Mouse (Mus musculus) intestine, embryonic 16.5 days (tissue): ENCODE measurements around the gene Cacna1c. TPM values are rescaled to one million over a fixed set of nuclear protein-coding genes. Genes with fewer than 3 reads are reported as not detected.
A peak's percentile ranks its signal among the peaks of the same experiment; 100 is the strongest.

Experiments used
- ATAC-seq: fragments of 200-750 bp; cut with Nextera tagmentation; 2 replicates; pipeline ENCODE4 v1.8.0; 2017; ENCODE audit warnings: moderate TSS enrichment, moderate library complexity
- H3K27ac ChIP-seq: fragments of 300-500 bp; sonication (generic); 2 replicates; pipeline ENCODE4 v1.5.1; 2014; ENCODE audit warnings: mild to moderate bottlenecking, low read length
- H3K27me3 ChIP-seq: fragments of 300-500 bp; sonication (generic); replicated peaks from 2 replicates; pipeline ENCODE4 v1.6.1; 2014; ENCODE audit warnings: low read length, control low read depth, mixed read lengths; ENCODE audit not compliant: control insufficient read depth, insufficient read depth
- H3K36me3 ChIP-seq: fragments of 300-500 bp; sonication (generic); 2 replicates; pipeline ENCODE4 v1.6.1; 2014; ENCODE audit warnings: low read length, control low read depth; ENCODE audit not compliant: control insufficient read depth, insufficient read depth
- H3K4me1 ChIP-seq: fragments of 300-500 bp; sonication (generic); 2 replicates; pipeline ENCODE4 v1.6.1; 2014; ENCODE audit warnings: low read length, control low read depth, mixed read lengths; ENCODE audit not compliant: control insufficient read depth, insufficient read depth
- H3K4me2 ChIP-seq: fragments of 300-500 bp; sonication (generic); 2 replicates; pipeline ENCODE4 v1.6.1; 2014; ENCODE audit warnings: low read depth, low read length, control low read depth
- H3K4me3 ChIP-seq: fragments of 300-500 bp; sonication (generic); 2 replicates; pipeline ENCODE4 v1.5.1; 2014; ENCODE audit warnings: mild to moderate bottlenecking, low read length
- H3K9ac ChIP-seq: fragments of 300-500 bp; sonication (generic); 2 replicates; pipeline ENCODE4 v1.6.1; 2014; ENCODE audit warnings: low read depth, low read length
- H3K9me3 ChIP-seq: fragments of 300-500 bp; sonication (generic); 2 replicates; pipeline ENCODE4 v1.6.1; 2016; ENCODE audit warnings: low read length, control low read depth; ENCODE audit not compliant: control insufficient read depth
- WGBS: fragments of 180-500 bp; shearing (Covaris S2); extraction: QIAGEN DNeasy Blood & Tissue Kit; methylation state at CpG from one replicate; pipeline ENCODE4 v1.1.7; 2014; 5-methylcytosine and 5-hydroxymethylcytosine counted together
- polyA plus RNA-seq: library from polyadenylated mRNA; unstranded; fragments of >200 nt; fragmentation: Nextera tagmentation; extraction: Ambion mirVana; gene quantifications from 2 replicates; pipeline ENCODE4 v1.2.1, GENCODE M21; 2015

The Cacna1c gene
- polyA plus RNA-seq, 1 experiment from 2014 or later: 1.8 TPM

GRCm38 (mm10) chr6:118639816-118640215, 556.4 kb downstream of the Cacna1c start:
- WGBS: 26% methylated on average over 2 of the region's 2 CpGs
- Histone ChIP-seq H3K4me3 (no peak overlapping the region), H3K9ac (no peak overlapping the region), H3K4me1 (no peaks in the 10 kb centered on the region), H3K27me3 (no peaks in the 10 kb centered on the region), H3K9me3 (peaks cover 7% of the 10 kb centered on the region; the same call in 1 of the 2 replicates), H3K27ac (no peak overlapping the region), H3K36me3 (no peaks in the 10 kb centered on the region), H3K4me2 (no peak overlapping the region)
- no peak for ATAC-seq

DNA sequence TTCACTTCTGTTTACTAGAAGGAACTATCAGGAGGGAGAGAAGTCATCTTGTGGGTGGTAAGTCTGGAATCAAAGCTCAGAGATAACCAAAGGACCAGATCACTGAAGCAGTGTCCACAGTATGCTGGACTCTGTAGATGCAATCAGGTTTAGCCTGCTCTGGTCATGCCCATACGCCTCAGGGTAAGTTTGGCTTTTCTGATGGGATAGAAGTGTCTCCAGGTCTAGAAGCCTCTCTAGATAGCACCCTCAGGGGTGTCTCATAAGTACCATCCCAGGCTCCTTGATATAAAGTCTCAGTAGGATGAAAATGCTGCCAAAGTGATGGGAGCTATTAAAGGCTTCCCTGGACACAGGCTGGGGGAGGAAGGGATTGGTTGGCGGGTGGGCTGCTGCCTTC, 557.3 kb downstream of the Cacna1c start:
- Histone ChIP-seq H3K9ac (no peak overlapping the region), H3K4me2 (no peak overlapping the region), H3K4me3 (no peak overlapping the region)

DNA sequence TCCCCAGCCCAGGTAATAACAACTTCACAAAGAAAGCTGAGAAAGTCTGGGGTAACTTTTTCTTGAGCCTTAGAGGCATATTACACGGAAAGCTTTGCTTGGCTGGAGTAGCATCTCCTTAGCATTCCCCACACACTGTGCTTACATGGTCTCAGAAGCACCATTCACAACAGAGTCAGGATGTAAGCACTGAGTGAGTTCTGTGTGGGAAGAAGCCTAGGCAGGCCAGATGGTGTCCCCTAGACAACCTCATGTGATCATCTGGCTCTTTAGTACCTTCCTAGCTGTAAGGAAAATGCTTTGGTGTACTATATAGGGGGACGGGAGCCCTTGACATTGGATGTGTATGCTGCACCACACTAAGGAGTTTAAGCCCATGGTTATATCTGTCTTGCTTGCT, 563.7 kb downstream of the Cacna1c start:
- H3K9me3 ChIP-seq: peaks cover 7% of the 10 kb centered on the region; the same call in 1 of the 2 replicates
- no peak overlapping the region for H3K4me3 ChIP-seq
- no peaks in the 10 kb centered on the region for H3K36me3 ChIP-seq
- H3K27me3 ChIP-seq: no peaks in the 10 kb centered on the region
- WGBS: 82% methylated on average over 2 of the region's 2 CpGs
- H3K9ac ChIP-seq: no peak overlapping the region
- H3K27ac ChIP-seq: no peak overlapping the region
- H3K4me2 ChIP-seq: no peak overlapping the region
- ATAC-seq: no peak
- H3K4me1 ChIP-seq: no peaks in the 10 kb centered on the region

More for the DNA sequence above, 557.3 kb downstream of the Cacna1c start:
- Histone ChIP-seq H3K36me3 (no peaks in the 10 kb centered on the region), H3K9me3 (peaks cover 7% of the 10 kb centered on the region; the same call in 1 of the 2 replicates), H3K4me1 (no peaks in the 10 kb centered on the region), H3K27me3 (no peaks in the 10 kb centered on the region), H3K27ac (no peak overlapping the region)
- ATAC-seq: no peak
- WGBS: 88% methylated on average over 2 of the region's 2 CpGs

GRCm38 (mm10) chr6:118630006-118630405, 566.2 kb downstream of the Cacna1c start:
- H3K4me3 ChIP-seq: no peak overlapping the region
- no peaks in the 10 kb centered on the region for H3K27me3 ChIP-seq
- no peak for ATAC-seq
- H3K27ac ChIP-seq: no peak overlapping the region
- no peaks in the 10 kb centered on the region for H3K36me3 ChIP-seq
- H3K9ac ChIP-seq: no peak overlapping the region
- no peak overlapping the region for H3K4me2 ChIP-seq
- WGBS: 79% methylated on average over 4 of the region's 4 CpGs
- H3K4me1 ChIP-seq: no peaks in the 10 kb centered on the region
- H3K9me3 ChIP-seq: no peaks in the 10 kb centered on the region

DNA sequence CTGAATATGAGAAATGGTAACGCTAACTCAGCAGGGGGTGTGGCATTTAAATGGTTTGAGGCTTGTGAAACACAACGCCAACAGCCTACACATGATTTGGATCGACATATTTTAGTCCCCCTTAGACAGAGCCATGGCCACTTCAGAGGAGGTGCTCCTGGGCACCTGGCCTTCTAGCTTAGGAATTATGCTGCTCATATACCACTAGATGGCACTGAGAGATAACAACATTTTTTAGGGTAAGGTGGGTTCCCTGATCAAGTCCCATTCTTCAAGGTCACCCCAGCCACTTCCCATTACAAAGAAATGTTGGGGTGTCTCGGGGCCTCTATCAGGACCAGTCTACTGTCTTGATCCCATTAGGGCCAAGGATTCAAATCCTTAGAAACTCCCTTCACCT, 570.0 kb downstream of the Cacna1c start:
- no peak for ATAC-seq
- no peaks in the 10 kb centered on the region; the same call in 1 of the 2 replicates for H3K4me1 ChIP-seq
- no peaks in the 10 kb centered on the region for H3K27me3 ChIP-seq
- WGBS: 57% methylated on average over 4 of the region's 4 CpGs
- no peaks in the 10 kb centered on the region for H3K36me3 ChIP-seq
- no peak overlapping the region for H3K4me2 ChIP-seq
- H3K4me3 ChIP-seq: no peak overlapping the region
- no peak overlapping the region for H3K9ac ChIP-seq
- H3K27ac ChIP-seq: no peak overlapping the region
- no peaks in the 10 kb centered on the region for H3K9me3 ChIP-seq

DNA sequence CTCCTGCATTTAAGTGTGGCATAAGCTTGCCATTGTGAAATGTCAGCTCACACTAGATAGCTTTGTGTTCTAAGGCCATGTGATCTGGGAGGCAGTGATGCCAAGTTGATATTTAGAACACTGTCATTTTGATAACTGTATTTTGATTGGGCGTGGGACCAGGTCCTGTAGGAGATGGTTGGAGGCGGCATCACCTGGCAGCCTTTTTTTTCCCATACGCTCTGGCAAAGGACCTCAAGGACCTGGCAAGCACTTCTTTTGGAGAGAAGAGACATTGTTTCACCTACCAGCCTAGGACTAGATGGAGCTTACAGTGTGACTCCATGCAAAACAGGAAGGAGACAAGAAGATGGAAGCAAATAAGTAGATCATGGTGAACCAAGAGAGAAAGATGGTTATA, 572.6 kb downstream of the Cacna1c start:
- 89% methylated on average over 3 of the region's 3 CpGs for WGBS
- ATAC-seq: no peak
- no peak overlapping the region for H3K4me3 ChIP-seq
- no peaks in the 10 kb centered on the region; the same call in 1 of the 2 replicates for H3K4me1 ChIP-seq
- H3K27ac ChIP-seq: no peak overlapping the region
- H3K9me3 ChIP-seq: no peaks in the 10 kb centered on the region
- H3K4me2 ChIP-seq: no peak overlapping the region
- no peaks in the 10 kb centered on the region for H3K27me3 ChIP-seq
- no peaks in the 10 kb centered on the region for H3K36me3 ChIP-seq
- no peak overlapping the region for H3K9ac ChIP-seq

- Histone ChIP-seq H3K9ac (no peak overlapping the region), H3K9me3 (no peaks in the 10 kb centered on the region), H3K27me3 (no peaks in the 10 kb centered on the region), H3K27ac (no peak overlapping the region), H3K4me1 (no peaks in the 10 kb centered on the region; the same call in 1 of the 2 replicates), H3K4me2 (no peak overlapping the region), H3K36me3 (no peaks in the 10 kb centered on the region), H3K4me3 (no peak overlapping the region)
- peak; percentile 84 for ATAC-seq
- 40% methylated on average over 7 of the region's 7 CpGs for WGBS
These were observed 574.4 kb downstream of the Cacna1c start for GRCm38 (mm10) chr6:118621866-118622265.

- no peak for ATAC-seq
- 89% methylated on average over 3 of the region's 3 CpGs for WGBS
- H3K36me3 ChIP-seq: no peaks in the 10 kb centered on the region
These were observed 574.8 kb downstream of the Cacna1c start for GRCm38 (mm10) chr6:118621406-118621805.

GRCm38 (mm10) chr6:118608906-118609305, 587.3 kb downstream of the Cacna1c start:
- H3K4me2 ChIP-seq: no peak overlapping the region
- H3K27ac ChIP-seq: no peak overlapping the region
- ATAC-seq: no peak
- no peak overlapping the region for H3K4me3 ChIP-seq
- no peaks in the 10 kb centered on the region for H3K27me3 ChIP-seq
- H3K9ac ChIP-seq: no peak overlapping the region
- H3K9me3 ChIP-seq: no peaks in the 10 kb centered on the region
- no peaks in the 10 kb centered on the region for H3K36me3 ChIP-seq
- 82% methylated on average over 6 of the region's 6 CpGs for WGBS
- no peaks in the 10 kb centered on the region for H3K4me1 ChIP-seq

More at GRCm38 (mm10) chr6:118621406-118621805, 574.8 kb downstream of the Cacna1c start:
- Histone ChIP-seq H3K4me2 (no peak overlapping the region), H3K9me3 (no peaks in the 10 kb centered on the region), H3K9ac (no peak overlapping the region), H3K27ac (no peak overlapping the region), H3K27me3 (no peaks in the 10 kb centered on the region), H3K4me3 (no peak overlapping the region), H3K4me1 (no peaks in the 10 kb centered on the region; the same call in 1 of the 2 replicates)

GRCm38 (mm10) chr6:118605974-118606373, 590.2 kb downstream of the Cacna1c start:
- H3K9ac ChIP-seq: no peak overlapping the region
- no peak for ATAC-seq
- 66% methylated on average over 7 of the region's 7 CpGs for WGBS
- no peak overlapping the region for H3K27ac ChIP-seq
- no peak overlapping the region for H3K4me2 ChIP-seq
- no peaks in the 10 kb centered on the region for H3K9me3 ChIP-seq
- H3K27me3 ChIP-seq: no peaks in the 10 kb centered on the region
- no peak overlapping the region for H3K4me3 ChIP-seq
- no peaks in the 10 kb centered on the region for H3K36me3 ChIP-seq
- H3K4me1 ChIP-seq: no peaks in the 10 kb centered on the region
